Mouse (Mus musculus) E14TG2a.4 (cell line): Measurements from ENCODE around the gene Tent5a.

Experiments used
- CTCF ChIP-seq: conservative IDR thresholded peaks from 2 replicates; pipeline ENCODE4 v1.5.1; 2014; ENCODE audit warnings: low read length
- NANOG ChIP-seq: IDR thresholded peaks from 2 replicates; pipeline ENCODE4 v1.6.1; 2014; ENCODE audit warnings: borderline replicate concordance, low read length, mixed read lengths
- POU5F1 ChIP-seq: IDR thresholded peaks from 2 replicates; pipeline ENCODE4 v1.6.1; 2014; ENCODE audit warnings: low read length, borderline replicate concordance

DNA sequence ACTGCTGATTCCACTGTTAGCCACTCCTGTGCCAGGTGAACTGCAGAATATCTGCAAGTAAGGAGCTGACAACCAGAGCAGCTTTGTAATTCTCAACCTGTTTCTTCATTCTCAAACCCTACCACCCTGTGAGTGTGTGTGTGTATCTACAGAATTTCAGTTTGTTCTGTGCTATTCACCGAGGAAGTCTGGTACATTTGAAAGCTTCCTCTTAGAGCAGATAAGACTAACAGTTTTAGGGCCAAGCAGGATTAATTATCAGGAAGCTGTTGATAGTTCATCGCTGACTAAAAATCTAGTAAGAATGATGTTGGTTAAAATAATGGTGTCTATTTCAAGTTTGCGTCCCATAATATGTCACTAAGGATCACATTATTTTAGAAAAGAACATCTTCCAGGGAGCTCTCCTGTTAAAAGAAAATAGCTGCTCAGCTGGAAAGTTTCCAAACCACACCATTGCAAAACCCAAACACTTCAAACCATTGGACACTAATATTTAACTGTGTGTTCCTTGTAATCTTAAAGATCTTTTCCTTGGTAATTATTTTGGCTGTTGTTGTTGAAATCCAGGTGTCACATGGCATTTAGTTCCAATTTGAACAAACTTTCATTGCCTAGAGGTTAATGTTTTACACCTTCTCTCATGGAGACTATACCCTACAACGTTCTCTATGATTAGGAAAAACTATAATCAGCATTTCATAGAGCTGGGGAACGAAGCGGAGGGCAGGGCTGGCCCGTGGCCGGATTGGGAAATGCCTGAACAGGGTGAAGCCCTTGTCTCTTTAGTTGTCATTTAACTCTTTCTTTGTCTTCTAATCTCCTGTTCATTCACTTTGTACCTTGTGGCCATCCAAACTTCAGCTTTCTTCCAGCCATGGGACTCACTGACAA lies 16.0 kb upstream of the Tent5a start:
- no peak for TF ChIP-seq CTCF
- no peak for TF ChIP-seq POU5F1
- TF ChIP-seq NANOG = no peak
